Mouse (Mus musculus): ENCODE measurements around the gene Mip.

GRCm38 (mm10) chr10:128262300-128262699, 36.7 kb downstream of the Mip start:
- TF ChIP-seq TBP (conservative IDR thresholded peaks at IDR 0.05; ENCODE audit: low read depth, low read length) (no peak), CTCF (conservative IDR thresholded peaks at IDR 0.05 in 1 of 2, IDR thresholded peaks at IDR 0.05 in 1 of 2; ENCODE audit: low read depth in 2 of 2, low read length in 2 of 2) (no peak), EP300 (IDR thresholded peaks at IDR 0.05; ENCODE audit: low read length) (no peak), POLR2A (IDR thresholded peaks at IDR 0.05; ENCODE audit: low read depth, low read length) (no peak), USF2 (conservative IDR thresholded peaks at IDR 0.05; ENCODE audit: low read depth, low read length) (no peak)
